Mouse (Mus musculus) cerebellum, postnatal 25 days (tissue): ENCODE data around the gene Iscu.
"Not testable (repeated sequence)": the region's sequence is repeated elsewhere in the genome, so short reads cannot be mapped to it uniquely, and the experiment has no call there.

Experiments
- DNase-seq, 2 experiments: peaks; one replicate each; pipeline ENCODE4 v3.0.0; 2021; ENCODE audit warnings: mixed read lengths in 2 of 2

The Iscu gene

GRCm38 (mm10) chr5:113761585-113761984 lies 11.0 kb upstream of the Iscu start:
- no peak for DNase-seq

DNA sequence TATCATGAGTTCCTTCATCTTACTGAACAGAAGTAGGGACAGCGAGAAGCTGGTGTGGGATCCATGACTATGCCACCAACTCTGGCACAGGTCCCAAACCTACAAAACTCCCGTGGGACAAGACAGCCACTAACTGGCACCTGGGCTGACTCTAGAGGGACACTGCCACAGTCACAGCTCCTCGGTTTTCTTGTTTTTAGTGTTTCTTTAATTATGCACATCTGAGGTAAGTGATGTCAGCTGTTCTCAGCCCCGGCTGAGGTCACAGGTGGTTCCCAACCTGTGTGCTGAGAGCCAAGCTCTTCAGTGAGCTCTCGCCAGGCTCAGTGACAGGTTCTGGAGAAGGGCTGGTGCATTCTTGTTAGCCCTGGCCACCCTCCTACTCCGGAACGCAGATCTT lies 8.1 kb upstream of the Iscu start:
- DNase-seq = no peak

GRCm38 (mm10) chr5:113765641-113766526 lies 6.7 kb upstream of the Iscu start:
- no peak for DNase-seq

DNA sequence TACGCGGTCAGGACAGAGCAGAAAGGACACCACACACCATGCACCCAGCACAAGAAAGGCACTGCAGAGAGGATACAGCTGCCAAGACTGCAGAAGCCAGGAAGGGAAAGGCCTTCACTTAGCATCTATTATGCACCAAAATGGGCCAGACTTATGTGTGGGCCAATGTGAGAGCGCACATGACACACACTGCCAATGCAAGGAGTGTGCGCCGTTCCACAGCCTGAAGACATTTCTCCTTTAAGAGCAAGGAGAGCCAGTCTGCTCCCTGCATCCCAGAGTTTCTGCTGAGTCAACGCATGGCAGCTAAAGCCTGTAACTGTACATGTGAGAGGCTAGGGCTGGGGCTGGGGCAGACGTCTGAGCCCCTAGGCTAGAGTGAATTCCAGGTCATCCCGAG lies 3.7 kb upstream of the Iscu start:
- DNase-seq = no peak

- DNase-seq = peak; percentile 88 to 92
Observed at GRCm38 (mm10) chr5:113771213-113772162, 1.1 kb upstream of the Iscu start.

DNA sequence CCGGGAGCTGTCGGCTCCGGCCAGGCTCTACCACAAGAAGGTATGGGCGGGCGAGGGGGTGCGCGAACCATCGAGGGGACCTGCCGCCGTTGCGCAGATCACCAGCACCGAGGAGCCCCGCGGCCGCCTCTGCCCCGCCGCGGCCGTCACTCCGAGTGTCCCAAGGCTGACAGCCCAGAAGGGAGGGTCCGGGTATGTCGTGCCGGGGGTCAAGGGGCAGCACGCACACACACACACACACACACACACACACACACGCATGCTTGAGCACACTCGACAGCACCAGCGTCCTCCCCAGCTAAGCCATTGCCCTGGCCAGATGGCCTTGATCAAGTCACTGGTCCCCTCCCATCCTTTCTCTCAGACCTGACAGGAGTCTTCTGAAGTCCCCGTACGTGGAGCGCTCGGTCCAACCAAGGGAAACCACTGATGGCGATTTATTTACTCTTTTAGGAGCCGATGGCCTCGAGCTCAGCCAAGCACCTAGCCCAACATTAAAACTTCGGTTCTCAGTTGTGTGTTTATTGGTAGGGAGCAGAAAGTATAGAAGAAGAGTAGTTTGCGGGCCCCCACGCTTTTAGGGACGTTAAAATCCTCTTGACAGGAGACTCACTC lies 464 bp downstream of the Iscu start:
- DNase-seq = no peak

DNA sequence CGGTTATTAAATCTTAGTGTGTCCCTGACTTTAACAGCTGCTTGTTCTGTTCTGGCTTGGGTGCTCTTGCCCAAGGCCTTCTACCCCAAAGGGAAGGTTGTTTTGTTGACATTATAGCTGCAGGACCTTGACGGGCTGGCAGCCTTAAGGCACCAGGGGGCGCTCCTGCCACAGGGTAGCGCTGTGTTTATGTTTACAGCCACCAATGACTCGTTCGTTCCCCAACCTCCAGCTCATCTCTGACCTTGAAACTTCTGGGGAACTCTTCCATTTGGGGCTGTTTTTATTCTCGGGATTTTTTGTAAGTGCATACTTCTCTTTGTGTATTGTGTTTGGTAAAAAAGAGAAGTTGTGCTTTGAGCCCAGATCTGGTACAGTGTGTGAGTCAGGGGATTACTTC lies 1.1 kb downstream of the Iscu start:
- DNase-seq = peak; percentile 86 to 90

GRCm38 (mm10) chr5:113775585-113775984 lies 3.0 kb downstream of the Iscu start:
- no peak for DNase-seq

DNA sequence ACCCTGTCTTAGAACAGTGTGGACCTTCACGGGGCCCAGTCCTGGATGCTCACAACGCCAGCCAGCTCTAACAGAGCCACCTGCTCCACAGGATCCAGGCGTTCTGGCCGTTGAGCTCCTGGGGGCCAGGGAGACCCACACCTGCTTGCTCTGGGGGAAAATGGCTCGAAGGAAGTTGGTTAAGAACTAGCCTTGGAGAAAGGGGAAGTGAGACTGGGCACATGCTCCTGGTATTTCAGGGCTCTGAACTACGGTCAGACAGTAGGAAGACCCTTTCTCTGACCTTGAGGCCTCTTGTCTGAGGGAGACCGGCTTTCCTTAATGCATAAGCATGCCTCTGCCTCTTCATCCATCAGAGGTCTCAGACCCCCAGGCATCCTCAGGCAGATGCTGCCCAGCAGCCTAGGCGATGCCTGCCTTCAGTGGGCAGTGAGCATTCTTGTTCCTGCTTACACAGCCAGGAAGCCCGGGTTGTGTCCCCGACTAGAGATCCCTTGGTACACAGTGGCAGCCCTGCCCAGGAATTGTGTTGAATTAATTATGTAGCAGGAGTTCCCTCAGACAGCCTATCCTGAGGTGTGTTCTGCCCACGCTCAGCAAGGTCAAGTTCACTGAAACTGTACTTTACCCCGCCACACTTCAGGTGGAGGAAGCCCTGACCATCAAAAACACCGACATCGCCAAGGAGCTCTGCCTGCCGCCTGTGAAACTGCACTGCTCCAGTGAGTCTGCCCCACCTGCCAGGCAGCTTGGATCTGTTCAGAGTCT lies 3.8 kb downstream of the Iscu start:
- DNase-seq = no peak

- no peak for DNase-seq
Observed at GRCm38 (mm10) chr5:113776896-113777226, 4.3 kb downstream of the Iscu start.

DNA sequence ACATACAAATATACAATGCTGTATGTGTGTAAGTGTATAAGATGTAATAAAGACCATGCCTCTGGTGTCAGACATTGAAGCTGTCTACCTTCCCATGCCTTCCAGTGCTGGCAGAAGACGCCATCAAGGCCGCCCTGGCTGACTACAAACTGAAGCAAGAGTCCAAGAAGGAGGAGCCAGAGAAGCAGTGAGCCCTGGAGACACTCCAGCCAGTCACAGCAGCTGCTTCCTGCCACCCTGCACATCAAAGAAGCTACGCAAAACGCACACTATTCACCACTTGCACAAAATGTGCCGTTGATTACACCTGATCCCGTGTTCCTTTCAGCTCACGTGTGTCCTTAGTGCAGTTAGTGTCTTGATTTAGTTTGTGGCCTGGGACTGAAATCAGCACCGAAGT lies 5.2 kb downstream of the Iscu start:
- not testable (repeated sequence) for DNase-seq

DNA sequence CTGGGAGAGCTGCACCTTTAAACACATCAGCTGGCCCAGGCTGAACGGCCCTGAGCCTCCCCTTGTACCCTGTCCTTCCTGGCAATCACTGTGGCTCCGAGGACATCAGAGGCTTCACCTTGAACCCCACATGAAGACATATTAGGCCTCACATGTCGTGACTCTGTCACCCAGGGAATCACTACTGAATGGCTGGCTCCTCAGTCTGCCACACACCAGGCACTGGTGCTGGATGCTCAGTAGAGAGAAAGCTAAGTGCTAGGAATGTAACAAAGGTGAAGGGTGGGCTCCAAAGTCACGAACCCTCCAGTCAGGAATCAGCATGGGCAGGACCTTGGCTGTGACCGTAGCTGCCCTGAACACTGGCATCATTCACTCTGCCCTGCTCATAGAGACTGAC lies 7.0 kb downstream of the Iscu start:
- no peak for DNase-seq

- DNase-seq = no peak
Observed at GRCm38 (mm10) chr5:113780082-113780752, 7.7 kb downstream of the Iscu start.

- no peak for DNase-seq
Observed at GRCm38 (mm10) chr5:113780763-113781162, 8.2 kb downstream of the Iscu start.

DNA sequence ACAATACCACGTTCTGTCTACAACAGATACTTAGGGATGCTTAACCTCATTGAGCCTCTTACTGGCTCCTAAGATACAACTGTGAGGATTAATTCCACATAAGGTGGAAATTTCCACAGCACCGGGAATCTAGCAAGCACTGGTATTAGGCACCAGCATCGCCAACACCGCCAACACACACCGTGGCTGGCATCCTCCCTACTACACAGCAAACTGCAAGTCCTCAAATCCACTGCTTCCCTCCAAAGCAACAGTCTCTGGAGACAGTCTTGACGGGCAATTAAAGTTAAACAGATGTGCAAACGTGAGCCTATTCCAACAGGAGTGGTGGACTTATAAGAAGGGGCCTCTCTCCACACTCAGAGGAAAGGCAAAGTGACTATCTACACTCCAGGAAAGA lies 8.7 kb downstream of the Iscu start:
- no peak for DNase-seq

- no peak for DNase-seq
Observed at GRCm38 (mm10) chr5:113781875-113782274, 9.3 kb downstream of the Iscu start.

DNA sequence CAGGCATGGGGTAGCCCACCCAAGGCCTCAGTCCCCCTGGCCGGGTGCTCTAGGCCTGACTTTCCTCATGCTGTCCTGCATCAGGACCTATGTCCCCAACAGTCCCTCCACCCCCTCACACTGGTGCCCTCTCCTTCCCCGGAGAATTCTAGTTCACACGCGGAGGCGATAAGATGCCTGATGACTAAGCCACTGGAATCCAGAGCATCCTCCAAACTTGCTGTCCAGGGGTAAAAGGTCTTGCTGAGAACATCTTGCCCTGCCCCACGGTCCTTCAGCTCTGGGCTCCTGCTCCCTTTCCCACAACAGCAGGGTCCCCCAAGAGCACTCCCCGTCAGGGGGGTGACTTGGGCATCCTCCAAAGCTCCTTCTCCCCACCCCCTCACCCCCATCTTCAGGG lies 10.1 kb downstream of the Iscu start:
- no peak for DNase-seq

- no peak for DNase-seq
Observed at GRCm38 (mm10) chr5:113783581-113784001, 11.0 kb downstream of the Iscu start.

DNA sequence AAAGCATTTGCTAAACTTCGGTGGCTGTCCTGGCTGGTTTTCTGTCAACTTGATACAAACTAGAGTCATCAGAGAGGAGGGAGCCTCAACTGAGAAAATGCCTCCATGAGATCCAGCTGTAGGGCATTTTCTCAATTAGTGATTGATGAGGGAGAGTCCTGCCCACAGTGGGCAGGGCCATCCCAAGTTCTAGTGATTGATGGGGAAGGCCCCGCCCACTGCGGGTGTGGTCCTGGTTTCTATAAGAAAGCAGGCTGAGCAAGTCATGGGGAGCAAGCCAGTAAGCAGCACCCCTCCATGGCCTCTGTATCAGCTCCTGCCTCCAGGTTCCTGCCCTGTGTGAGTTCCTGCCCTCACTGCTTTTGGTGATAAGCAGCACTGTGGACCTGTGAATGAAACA lies 11.6 kb downstream of the Iscu start:
- DNase-seq = not testable (repeated sequence)

- DNase-seq = no peak
Observed at GRCm38 (mm10) chr5:113786985-113787384, 14.4 kb downstream of the Iscu start.

GRCm38 (mm10) chr5:113788645-113789044 lies 16.1 kb downstream of the Iscu start:
- no peak for DNase-seq
